Mouse (Mus musculus) ovary, postnatal 14 days (tissue): ENCODE measurements around the gene Aldoart1.

Experiments
- DNase-seq: peaks from one replicate; pipeline ENCODE4 v3.0.0; 2022; ENCODE audit warnings: low spot score

Gene Aldoart1

GRCm38 (mm10) chr4:72852534-72852933 is at the start of gene Aldoart1:
TSS of gene Aldoart1 (minus strand) at chr4:72852634.
- DNase-seq, result no peak

GRCm38 (mm10) chr4:72901566-72901965 is 49.1 kb upstream of the Aldoart1 start:
- no peak for DNase-seq

GRCm38 (mm10) chr4:72865371-72866075 is 13.1 kb upstream of the Aldoart1 start:
- no peak for DNase-seq

GRCm38 (mm10) chr4:72844276-72844675 is 8.2 kb downstream of the Aldoart1 start:
- no peak for DNase-seq

- DNase-seq, result no peak
These were observed 9.4 kb downstream of the Aldoart1 start for GRCm38 (mm10) chr4:72843025-72843424.

- DNase-seq, result no peak
These were observed 16.0 kb downstream of the Aldoart1 start for GRCm38 (mm10) chr4:72836430-72836829.

GRCm38 (mm10) chr4:72835400-72835799 is 17.0 kb downstream of the Aldoart1 start:
- no peak for DNase-seq

- no peak for DNase-seq
These were observed 51.6 kb downstream of the Aldoart1 start for GRCm38 (mm10) chr4:72800816-72801215.
